Mouse (Mus musculus) kidney, embryonic 15.5 days (tissue): ENCODE measurements around the gene Ppp1r7. TPM values are rescaled to one million over a fixed set of nuclear protein-coding genes. Genes with fewer than 3 reads are reported as not detected.
A peak's percentile ranks its signal among the peaks of the same experiment; 100 is the strongest.

Experiments
- ATAC-seq: fragments of 200-750 bp; cut with Nextera tagmentation; replicated peaks from 2 replicates; pipeline ENCODE4 v1.8.0; 2017; ENCODE audit warnings: moderate TSS enrichment; ENCODE audit not compliant: low FRiP score
- H3K27ac ChIP-seq: fragments of 300-500 bp; sonication (generic); 2 replicates; pipeline ENCODE4 v1.5.1; 2015; ENCODE audit warnings: mild to moderate bottlenecking, inconsistent platforms
- H3K27me3 ChIP-seq: fragments of 300-500 bp; sonication (generic); 2 replicates; pipeline ENCODE4 v1.6.1; 2015; ENCODE audit warnings: inconsistent platforms
- H3K36me3 ChIP-seq: fragments of 300-500 bp; sonication (generic); 2 replicates; pipeline ENCODE4 v1.6.1; 2015; ENCODE audit warnings: inconsistent platforms
- H3K4me1 ChIP-seq: fragments of 300-500 bp; sonication (generic); 2 replicates; pipeline ENCODE4 v1.6.1; 2015; ENCODE audit warnings: inconsistent platforms
- H3K4me2 ChIP-seq: fragments of 300-500 bp; sonication (generic); 2 replicates; pipeline ENCODE4 v1.6.1; 2015; ENCODE audit warnings: moderate library complexity, mild to moderate bottlenecking, inconsistent platforms
- H3K4me3 ChIP-seq: fragments of 300-500 bp; sonication (generic); replicated peaks from 2 replicates; pipeline ENCODE4 v1.5.1; 2015; ENCODE audit warnings: mild to moderate bottlenecking, inconsistent platforms
- H3K9ac ChIP-seq: fragments of 300-500 bp; sonication (generic); 2 replicates; pipeline ENCODE4 v1.6.1; 2015; ENCODE audit warnings: mild to moderate bottlenecking, inconsistent platforms
- H3K9me3 ChIP-seq: fragments of 300-500 bp; sonication (generic); replicated peaks from 2 replicates; pipeline ENCODE4 v1.6.1; 2016; ENCODE audit warnings: inconsistent platforms
- WGBS: fragments of 180-500 bp; shearing (Covaris S2); methylation state at CpG from one replicate; pipeline ENCODE4 v1.1.7; 2015; ENCODE audit warnings: mixed read lengths; 5-methylcytosine and 5-hydroxymethylcytosine counted together
- microRNA-seq: library from miRNA; unstranded; fragments of <30 nt; microRNA quantifications from one replicate; pipeline ENCODE4, GENCODE M21; 2016
- polyA plus RNA-seq: library from polyadenylated mRNA; unstranded; fragments of >200 nt; fragmentation: Nextera tagmentation; extraction: Ambion mirVana; gene quantifications from 2 replicates; pipeline ENCODE4 v1.2.1, GENCODE M21; 2015

Gene Ppp1r7
- polyA plus RNA-seq, 1 experiment from 2014 or later = 62.5 TPM

GRCm38 (mm10) chr1:93362661-93363060 lies 20.0 kb downstream of the Ppp1r7 start:
- Histone ChIP-seq H3K9ac (no peak overlapping the region), H3K36me3 (peaks cover 89% of the 10 kb centered on the region), H3K27me3 (no peaks in the 10 kb centered on the region), H3K27ac (no peak overlapping the region), H3K4me1 (no peaks in the 10 kb centered on the region), H3K4me3 (no peak overlapping the region), H3K4me2 (no peak overlapping the region), H3K9me3 (no peaks in the 10 kb centered on the region)
- 88% methylated on average over 4 of the region's 4 CpGs for WGBS
- ATAC-seq = no peak

GRCm38 (mm10) chr1:93365641-93366040 lies 23.0 kb downstream of the Ppp1r7 start:
- WGBS = 92% methylated on average over 6 of the region's 6 CpGs
- no peak for ATAC-seq
- H3K36me3 ChIP-seq = peaks cover 63% of the 10 kb centered on the region

GRCm38 (mm10) chr1:93373665-93374064 lies 31.0 kb downstream of the Ppp1r7 start, which contains the start of gene Ano7:
Ano7 (plus strand) TSS chr1:93373930.
- Histone ChIP-seq H3K27ac (no peak within 1 kb of the TSS), H3K9me3 (no peaks in the 10 kb centered on the region), H3K36me3 (no peaks in the 10 kb centered on the region), H3K9ac (no peak within 1 kb of the TSS), H3K27me3 (no peaks in the 10 kb centered on the region), H3K4me2 (no peak within 1 kb of the TSS), H3K4me1 (no peaks in the 10 kb centered on the region), H3K4me3 (no peak within 1 kb of the TSS)
- ATAC-seq = no peak
- 63% methylated on average over 4 of the region's 4 CpGs for WGBS

More at GRCm38 (mm10) chr1:93365641-93366040, 23.0 kb downstream of the Ppp1r7 start:
- H3K4me1 ChIP-seq = no peaks in the 10 kb centered on the region
- no peaks in the 10 kb centered on the region for H3K9me3 ChIP-seq
- no peaks in the 10 kb centered on the region for H3K27me3 ChIP-seq
- no peak overlapping the region for H3K9ac ChIP-seq
- no peak overlapping the region for H3K4me3 ChIP-seq
- no peak overlapping the region for H3K27ac ChIP-seq
- no peak overlapping the region for H3K4me2 ChIP-seq

- H3K4me2 ChIP-seq = no peak overlapping the region
- H3K27ac ChIP-seq = no peak overlapping the region
- no peaks in the 10 kb centered on the region for H3K4me1 ChIP-seq
- no peaks in the 10 kb centered on the region for H3K9me3 ChIP-seq
- no peak for ATAC-seq
- no peak overlapping the region for H3K4me3 ChIP-seq
- no peak overlapping the region for H3K9ac ChIP-seq
- WGBS = 70% methylated on average over 5 of the region's 5 CpGs
- H3K27me3 ChIP-seq = no peaks in the 10 kb centered on the region
- no peaks in the 10 kb centered on the region for H3K36me3 ChIP-seq
Observed at GRCm38 (mm10) chr1:93377307-93377706, 34.7 kb downstream of the Ppp1r7 start.

GRCm38 (mm10) chr1:93379117-93379516 lies 36.5 kb downstream of the Ppp1r7 start:
- ATAC-seq = no peak
- Histone ChIP-seq H3K4me1 (no peaks in the 10 kb centered on the region), H3K9me3 (no peaks in the 10 kb centered on the region), H3K36me3 (no peaks in the 10 kb centered on the region), H3K27ac (no peak overlapping the region), H3K27me3 (no peaks in the 10 kb centered on the region), H3K9ac (no peak overlapping the region), H3K4me3 (no peak overlapping the region), H3K4me2 (no peak overlapping the region)
- 80% methylated on average over 5 of the region's 5 CpGs for WGBS

GRCm38 (mm10) chr1:93387198-93387597 lies 44.5 kb downstream of the Ppp1r7 start:
- Histone ChIP-seq H3K9ac (no peak overlapping the region), H3K4me2 (no peak overlapping the region), H3K9me3 (no peaks in the 10 kb centered on the region), H3K4me1 (no peaks in the 10 kb centered on the region), H3K27ac (no peak overlapping the region), H3K4me3 (no peak overlapping the region), H3K36me3 (no peaks in the 10 kb centered on the region), H3K27me3 (no peaks in the 10 kb centered on the region)
- 51% methylated on average over 2 of the region's 2 CpGs for WGBS
- no peak for ATAC-seq

GRCm38 (mm10) chr1:93388906-93389305 lies 46.3 kb downstream of the Ppp1r7 start:
- no peaks in the 10 kb centered on the region for H3K9me3 ChIP-seq
- no peak overlapping the region for H3K4me2 ChIP-seq
- H3K27ac ChIP-seq = no peak overlapping the region
- H3K9ac ChIP-seq = no peak overlapping the region
- H3K36me3 ChIP-seq = no peaks in the 10 kb centered on the region
- H3K27me3 ChIP-seq = no peaks in the 10 kb centered on the region
- H3K4me1 ChIP-seq = no peaks in the 10 kb centered on the region
- ATAC-seq = no peak
- WGBS = 75% methylated on average over 2 of the region's 2 CpGs
- no peak overlapping the region for H3K4me3 ChIP-seq

GRCm38 (mm10) chr1:93401191-93402052 lies 58.8 kb downstream of the Ppp1r7 start:
- Histone ChIP-seq H3K36me3 (peaks cover 12% of the 10 kb centered on the region), H3K4me2 (peak overlapping the region; percentile 65), H3K4me3 (peak overlapping the region; percentile 36), H3K27ac (no peak overlapping the region), H3K9ac (no peak overlapping the region), H3K4me1 (peaks cover 9% of the 10 kb centered on the region), H3K9me3 (no peaks in the 10 kb centered on the region), H3K27me3 (no peaks in the 10 kb centered on the region)
- WGBS = 16% methylated on average over 38 of the region's 38 CpGs
- ATAC-seq = peak; percentile 47

- Histone ChIP-seq H3K4me2 (no peak overlapping the region), H3K27ac (no peak overlapping the region), H3K27me3 (no peaks in the 10 kb centered on the region), H3K4me3 (no peak overlapping the region), H3K36me3 (peaks cover 32% of the 10 kb centered on the region), H3K9ac (no peak overlapping the region), H3K4me1 (peaks cover 9% of the 10 kb centered on the region), H3K9me3 (no peaks in the 10 kb centered on the region)
- WGBS = 78% methylated on average over 4 of the region's 4 CpGs
- no peak for ATAC-seq
Observed at GRCm38 (mm10) chr1:93403403-93403802, 60.7 kb downstream of the Ppp1r7 start.

Small RNA genes within 50 kb of the gene (microRNA-seq; reads per million reads assigned to microRNA genes)
- gene Mir6345 = not detected
- not detected for gene Mir6902

Other genes with a start within 250 kb of the Ppp1r7 start
- 7.0 and 10.0 TPM in 2 replicates for gene Kif1a, start 240.9 kb upstream of the Ppp1r7 start, polyA plus RNA-seq
- 0.38 TPM in 1 of 2 replicates, not detected in the other for gene Agxt, start 207.6 kb upstream of the Ppp1r7 start, polyA plus RNA-seq
- 1.2 and 1.4 TPM in 2 replicates for gene 2310007B03Rik, start 181.9 kb upstream of the Ppp1r7 start, polyA plus RNA-seq
- gene Crocc2, start 174.1 kb upstream of the Ppp1r7 start, polyA plus RNA-seq = 0.19 and 0.25 TPM in 2 replicates
- gene Sned1, start 107.0 kb upstream of the Ppp1r7 start, polyA plus RNA-seq = 11.1 and 14.7 TPM in 2 replicates
- 32.6 and 36.5 TPM in 2 replicates for gene Mterf4, start 36.9 kb upstream of the Ppp1r7 start, polyA plus RNA-seq
- 15.9 and 17.4 TPM in 2 replicates for gene Pask, start 628 bp downstream of the Ppp1r7 start, polyA plus RNA-seq
- gene Ano7, start 31.1 kb downstream of the Ppp1r7 start, polyA plus RNA-seq = 0.35 and 0.44 TPM in 2 replicates
- gene Hdlbp, start 136.0 kb downstream of the Ppp1r7 start, polyA plus RNA-seq = 154 and 158 TPM in 2 replicates
- gene Farp2, start 169.2 kb downstream of the Ppp1r7 start, polyA plus RNA-seq = 7.9 and 9.2 TPM in 2 replicates